Mouse (Mus musculus) neural tube, postnatal 0 days (tissue): ENCODE measurements around the gene Olfr1510. TPM values are rescaled to one million over a fixed set of nuclear protein-coding genes. Genes with fewer than 3 reads are reported as not detected.

Experiments used
- polyA plus RNA-seq: library from polyadenylated mRNA; unstranded; fragments of >200 nt; fragmentation: Nextera tagmentation; extraction: Ambion mirVana; gene quantifications from 2 replicates; pipeline ENCODE4 v1.2.1, GENCODE M21; 2015

Olfr1510 gene
- polyA plus RNA-seq: not detected in 2 replicates

GRCm38 (mm10) chr14:52414273-52414672 is at the start of gene Olfr1510:
Gene Olfr1510 (minus strand): TSS chr14:52414373.

GRCm38 (mm10) chr14:52442690-52443089 is 28.5 kb upstream of the Olfr1510 start, which contains the start of gene Olfr1509:
Gene Olfr1509 (plus strand): TSS chr14:52442990.

GRCm38 (mm10) chr14:52397279-52397678 is 16.9 kb downstream of the Olfr1510 start, which contains the start of gene Olfr1511:
Gene Olfr1511 (minus strand): TSS chr14:52397379.

GRCm38 (mm10) chr14:52379068-52379467 is 35.1 kb downstream of the Olfr1510 start, which contains the start of gene Olfr1512:
Gene Olfr1512 (minus strand): TSS chr14:52379168.

Other genes starting within 250 kb of the Olfr1510 start
- gene Supt16, start 217.0 kb downstream of the Olfr1510 start, polyA plus RNA-seq: 35.4 and 35.9 TPM in 2 replicates
- 23.2 and 32.0 TPM in 2 replicates for gene Chd8, start 156.6 kb downstream of the Olfr1510 start, polyA plus RNA-seq
- gene Tox4, start 135.2 kb downstream of the Olfr1510 start, polyA plus RNA-seq: 40.7 and 41.4 TPM in 2 replicates
- gene Rab2b, start 134.8 kb downstream of the Olfr1510 start, polyA plus RNA-seq: 31.1 and 39.5 TPM in 2 replicates
- 24.7 and 26.9 TPM in 2 replicates for gene Mettl3, start 109.2 kb downstream of the Olfr1510 start, polyA plus RNA-seq
- gene Sall2, start 85.6 kb downstream of the Olfr1510 start, polyA plus RNA-seq: 30.9 and 36.8 TPM in 2 replicates
- gene Olfr1513, start 58.0 kb downstream of the Olfr1510 start, polyA plus RNA-seq: not detected in 2 replicates
- gene Olfr1512, start 35.2 kb downstream of the Olfr1510 start, polyA plus RNA-seq: 0.14 and 0.24 TPM in 2 replicates
- gene Olfr1511, start 17.0 kb downstream of the Olfr1510 start, polyA plus RNA-seq: 0.23 and 0.36 TPM in 2 replicates
- not detected in 2 replicates for gene Olfr1509, start 28.6 kb upstream of the Olfr1510 start, polyA plus RNA-seq
- gene Olfr1508, start 53.1 kb upstream of the Olfr1510 start, polyA plus RNA-seq: not detected in 2 replicates
- not detected in 2 replicates for gene Olfr1507, start 81.4 kb upstream of the Olfr1510 start, polyA plus RNA-seq